Mouse (Mus musculus) neural tube, embryonic 15.5 days (tissue): ENCODE data around the gene Perp. TPM values are rescaled to one million over a fixed set of nuclear protein-coding genes. Genes with fewer than 3 reads are reported as not detected.

Source experiments
- ATAC-seq: fragments of 200-750 bp; cut with Nextera tagmentation; 2 replicates; pipeline ENCODE4 v1.8.0; 2017; ENCODE audit warnings: mild to moderate bottlenecking, moderate TSS enrichment, moderate library complexity; ENCODE audit not compliant: low FRiP score
- H3K27ac ChIP-seq: fragments of 300-500 bp; sonication (generic); replicated peaks from 2 replicates; pipeline ENCODE4 v1.5.1; 2015; ENCODE audit warnings: mild to moderate bottlenecking, inconsistent platforms
- H3K27me3 ChIP-seq: fragments of 300-500 bp; sonication (generic); replicated peaks from 2 replicates; pipeline ENCODE4 v1.6.1; 2015; ENCODE audit warnings: inconsistent platforms
- H3K36me3 ChIP-seq: fragments of 300-500 bp; sonication (generic); 2 replicates; pipeline ENCODE4 v1.6.1; 2015; ENCODE audit warnings: inconsistent platforms
- H3K4me1 ChIP-seq: fragments of 300-500 bp; sonication (generic); 2 replicates; pipeline ENCODE4 v1.6.1; 2015; ENCODE audit warnings: inconsistent platforms
- H3K4me2 ChIP-seq: fragments of 300-500 bp; sonication (generic); 2 replicates; pipeline ENCODE4 v1.6.1; 2015; ENCODE audit warnings: inconsistent platforms, mild to moderate bottlenecking, moderate library complexity
- H3K4me3 ChIP-seq: fragments of 300-500 bp; sonication (generic); replicated peaks from 2 replicates; pipeline ENCODE4 v1.5.1; 2015; ENCODE audit warnings: mild to moderate bottlenecking, inconsistent platforms
- H3K9ac ChIP-seq: fragments of 300-500 bp; sonication (generic); replicated peaks from 2 replicates; pipeline ENCODE4 v1.6.1; 2015; ENCODE audit warnings: mild to moderate bottlenecking, inconsistent platforms
- H3K9me3 ChIP-seq: fragments of 300-500 bp; sonication (generic); replicated peaks from 2 replicates; pipeline ENCODE4 v1.6.1; 2016; ENCODE audit warnings: inconsistent platforms
- WGBS: fragments of 180-500 bp; shearing (Covaris S2); methylation state at CpG from one replicate; pipeline ENCODE4 v1.1.7; 2015; ENCODE audit warnings: mixed read lengths; 5-methylcytosine and 5-hydroxymethylcytosine counted together
- polyA plus RNA-seq: library from polyadenylated mRNA; unstranded; fragments of >200 nt; fragmentation: Nextera tagmentation; extraction: Ambion mirVana; gene quantifications from 2 replicates; pipeline ENCODE4 v1.2.1, GENCODE M21; 2015

Gene Perp
- 9.0 and 26.8 TPM in 2 replicates for polyA plus RNA-seq

- peak within 1 kb of the TSS; percentile 45 for H3K9ac ChIP-seq
- no peaks in the 10 kb centered on the region for H3K9me3 ChIP-seq
- peak; percentile 89 for ATAC-seq
- WGBS: 4% methylated on average over 52 of the region's 54 CpGs
- peak within 1 kb of the TSS; percentile 54 for H3K4me3 ChIP-seq
- H3K27me3 ChIP-seq: peaks cover 37% of the 10 kb centered on the region
- H3K36me3 ChIP-seq: no peaks in the 10 kb centered on the region
- H3K4me1 ChIP-seq: peaks cover 8% of the 10 kb centered on the region; the same call in 1 of the 2 replicates
- peak within 1 kb of the TSS; percentile 91 for H3K4me2 ChIP-seq
- H3K27ac ChIP-seq: no peak within 1 kb of the TSS
Measured at GRCm38 (mm10) chr10:18844441-18845286, at the start of gene Perp. Gene Perp, plus strand, starts transcription at chr10:18845020.

- 93% methylated on average over 2 of the region's 2 CpGs for WGBS
- Histone ChIP-seq H3K4me3 (no peak overlapping the region), H3K4me2 (no peak overlapping the region), H3K36me3 (no peaks in the 10 kb centered on the region), H3K9ac (no peak overlapping the region), H3K27ac (no peak overlapping the region), H3K27me3 (no peaks in the 10 kb centered on the region), H3K9me3 (no peaks in the 10 kb centered on the region), H3K4me1 (0 out of 2 replicates have a peak, but pooled peaks cover 2% of the 10 kb centered on the region)
- no peak for ATAC-seq
Measured at GRCm38 (mm10) chr10:18811751-18812150, 33.1 kb upstream of the Perp start.

GRCm38 (mm10) chr10:18816560-18816959 is 28.3 kb upstream of the Perp start:
- WGBS: 43% methylated on average over 5 of the region's 5 CpGs
- Histone ChIP-seq H3K27ac (no peak overlapping the region), H3K9ac (no peak overlapping the region), H3K36me3 (no peaks in the 10 kb centered on the region), H3K27me3 (no peaks in the 10 kb centered on the region), H3K4me2 (no peak overlapping the region), H3K4me1 (0 out of 2 replicates have a peak, but pooled peaks cover 2% of the 10 kb centered on the region), H3K9me3 (no peaks in the 10 kb centered on the region), H3K4me3 (no peak overlapping the region)
- ATAC-seq: no peak

GRCm38 (mm10) chr10:18825143-18825542 is 19.7 kb upstream of the Perp start:
- no peak overlapping the region for H3K9ac ChIP-seq

GRCm38 (mm10) chr10:18826107-18826506 is 18.7 kb upstream of the Perp start:
- Histone ChIP-seq H3K4me3 (no peak overlapping the region), H3K4me1 (no peaks in the 10 kb centered on the region), H3K27me3 (no peaks in the 10 kb centered on the region), H3K9me3 (no peaks in the 10 kb centered on the region), H3K36me3 (no peaks in the 10 kb centered on the region), H3K4me2 (no peak overlapping the region), H3K9ac (no peak overlapping the region), H3K27ac (no peak overlapping the region)
- ATAC-seq: no peak
- WGBS: 81% methylated on average over 2 of the region's 2 CpGs

More at GRCm38 (mm10) chr10:18825143-18825542, 19.7 kb upstream of the Perp start:
- ATAC-seq: no peak
- Histone ChIP-seq H3K4me2 (no peak overlapping the region), H3K36me3 (no peaks in the 10 kb centered on the region), H3K27me3 (no peaks in the 10 kb centered on the region), H3K4me1 (no peaks in the 10 kb centered on the region), H3K9me3 (no peaks in the 10 kb centered on the region), H3K4me3 (no peak overlapping the region), H3K27ac (no peak overlapping the region)

- Histone ChIP-seq H3K9ac (no peak overlapping the region), H3K4me2 (no peak overlapping the region), H3K36me3 (no peaks in the 10 kb centered on the region), H3K4me1 (no peaks in the 10 kb centered on the region), H3K9me3 (no peaks in the 10 kb centered on the region), H3K27ac (no peak overlapping the region), H3K27me3 (no peaks in the 10 kb centered on the region), H3K4me3 (no peak overlapping the region)
- ATAC-seq: no peak
- WGBS: 54% methylated on average over 2 of the region's 2 CpGs
Measured at GRCm38 (mm10) chr10:18827936-18828335, 16.9 kb upstream of the Perp start.

- Histone ChIP-seq H3K36me3 (no peaks in the 10 kb centered on the region), H3K9ac (no peak overlapping the region), H3K27ac (no peak overlapping the region), H3K27me3 (no peaks in the 10 kb centered on the region), H3K4me3 (no peak overlapping the region), H3K9me3 (no peaks in the 10 kb centered on the region), H3K4me2 (no peak overlapping the region), H3K4me1 (no peaks in the 10 kb centered on the region)
- WGBS: 70% methylated on average over 4 of the region's 4 CpGs
- no peak for ATAC-seq
Measured at GRCm38 (mm10) chr10:18830359-18830758, 14.5 kb upstream of the Perp start.

- no peaks in the 10 kb centered on the region for H3K9me3 ChIP-seq
- H3K4me1 ChIP-seq: no peaks in the 10 kb centered on the region
- 55% methylated on average over 7 of the region's 7 CpGs for WGBS
- no peak overlapping the region for H3K27ac ChIP-seq
- H3K9ac ChIP-seq: no peak overlapping the region
- H3K4me3 ChIP-seq: no peak overlapping the region
- H3K27me3 ChIP-seq: no peaks in the 10 kb centered on the region
- no peaks in the 10 kb centered on the region for H3K36me3 ChIP-seq
- no peak overlapping the region for H3K4me2 ChIP-seq
- ATAC-seq: no peak
Measured at GRCm38 (mm10) chr10:18831823-18832222, 13.0 kb upstream of the Perp start.

GRCm38 (mm10) chr10:18834389-18834788 is 10.4 kb upstream of the Perp start:
- H3K4me2 ChIP-seq: no peak overlapping the region
- H3K4me1 ChIP-seq: no peaks in the 10 kb centered on the region
- H3K36me3 ChIP-seq: no peaks in the 10 kb centered on the region
- H3K9me3 ChIP-seq: no peaks in the 10 kb centered on the region
- WGBS: 60% methylated on average over 2 of the region's 2 CpGs
- ATAC-seq: no peak
- H3K4me3 ChIP-seq: no peak overlapping the region
- H3K27ac ChIP-seq: no peak overlapping the region
- no peak overlapping the region for H3K9ac ChIP-seq
- no peaks in the 10 kb centered on the region for H3K27me3 ChIP-seq

GRCm38 (mm10) chr10:18835684-18836479 is 8.9 kb upstream of the Perp start:
- Histone ChIP-seq H3K4me3 (no peak overlapping the region), H3K9ac (no peak overlapping the region), H3K9me3 (no peaks in the 10 kb centered on the region), H3K27me3 (no peaks in the 10 kb centered on the region), H3K4me2 (no peak overlapping the region), H3K4me1 (no peaks in the 10 kb centered on the region), H3K36me3 (no peaks in the 10 kb centered on the region), H3K27ac (no peak overlapping the region)
- 54% methylated on average over 6 of the region's 6 CpGs for WGBS
- ATAC-seq: no peak

GRCm38 (mm10) chr10:18839530-18839929 is 5.3 kb upstream of the Perp start:
- Histone ChIP-seq H3K4me2 (no peak overlapping the region), H3K9ac (no peak overlapping the region), H3K27me3 (peaks cover 10% of the 10 kb centered on the region), H3K27ac (no peak overlapping the region), H3K4me1 (no peaks in the 10 kb centered on the region), H3K9me3 (no peaks in the 10 kb centered on the region), H3K36me3 (no peaks in the 10 kb centered on the region), H3K4me3 (no peak overlapping the region)
- ATAC-seq: no peak
- 80% methylated on average over 4 of the region's 4 CpGs for WGBS

- Histone ChIP-seq H3K4me3 (no peak overlapping the region), H3K36me3 (no peaks in the 10 kb centered on the region), H3K4me1 (peaks cover 8% of the 10 kb centered on the region; the same call in 1 of the 2 replicates), H3K27me3 (peaks cover 21% of the 10 kb centered on the region), H3K27ac (no peak overlapping the region), H3K4me2 (no peak overlapping the region), H3K9ac (no peak overlapping the region), H3K9me3 (no peaks in the 10 kb centered on the region)
- WGBS: 68% methylated on average over 4 of the region's 4 CpGs
- no peak for ATAC-seq
Measured at GRCm38 (mm10) chr10:18840736-18841135, 4.1 kb upstream of the Perp start.
